In the genomic region with DNA sequence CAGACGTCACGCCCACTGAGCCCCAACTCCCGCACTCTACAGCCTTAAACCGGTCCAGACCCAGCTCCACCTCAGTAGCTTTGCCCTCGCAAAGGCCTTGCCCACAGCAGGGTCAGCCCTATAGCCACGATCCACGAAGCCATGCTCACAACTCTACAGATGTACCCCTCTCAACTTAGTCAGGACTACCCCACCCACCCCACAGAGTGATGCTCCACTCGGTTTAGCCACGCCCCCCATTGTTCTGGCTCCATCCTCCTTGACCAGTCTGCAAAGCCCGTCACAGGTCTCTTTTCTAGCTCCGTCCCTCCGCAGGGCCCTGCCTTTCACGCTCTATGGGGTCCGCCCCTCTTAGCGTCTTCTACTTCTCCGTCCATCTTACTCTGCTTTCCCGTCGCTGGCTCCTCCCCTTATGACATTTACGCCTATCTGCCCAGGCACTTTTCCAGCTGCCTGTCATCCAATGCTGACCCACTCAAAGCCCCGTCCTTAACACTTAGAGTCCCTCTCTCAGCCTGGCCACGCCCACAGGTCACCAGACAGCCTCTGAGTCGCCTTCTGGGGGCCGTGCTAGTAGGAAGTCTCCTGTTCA, we compare ENCODE assay signal across 8 mouse cellular contexts. TPM values are rescaled to one million over a fixed set of nuclear protein-coding genes. Genes with fewer than 3 reads are reported as not detected.
A peak's percentile ranks its signal among the peaks of the same experiment; 100 is the strongest.
DNase-seq lines count a peak whose midpoint lies in the region; ATAC-seq and TF ChIP-seq lines count a peak whose summit lies in the region.

No protein-coding gene starts in this region.

- TF ChIP-seq EP300 in ES-Bruce4 (IDR thresholded peaks at IDR 0.05; ENCODE audit: insufficient read depth, low read depth, low read length) = no peak

- no peaks in the 10 kb centered on the region for H3K27me3 ChIP-seq in ES-Bruce4 (ENCODE audit: control insufficient read depth, insufficient read depth, low read length, poor library complexity, severe bottlenecking)
- H3K27me3 ChIP-seq in heart, embryonic 15.5 days = peaks cover 100% of the 10 kb centered on the region
- peaks cover 96% of the 10 kb centered on the region for H3K27me3 ChIP-seq in liver, embryonic 15.5 days

- DNase-seq in cerebellum, postnatal 14 days = peak; percentile 16 to 26
- no peak for DNase-seq in cerebellum, adult 11-12 months
- no peak for DNase-seq in gastrocnemius, postnatal 36 days
- DNase-seq in layer of hippocampus, postnatal 14 days (ENCODE audit: low spot score in 2 of 2) = no peak
- DNase-seq in layer of hippocampus, adult 9-10 months (ENCODE audit: low spot score) = no peak

- H3K4me3 ChIP-seq in ES-Bruce4 (ENCODE audit: low read depth, low read length) = peak overlapping the region; percentile 33
- peak overlapping the region; percentile 31 for H3K4me3 ChIP-seq in heart, embryonic 15.5 days
- no peak overlapping the region for H3K4me3 ChIP-seq in liver, embryonic 15.5 days (replicated peaks)

- TF ChIP-seq CTCF in ES-Bruce4 (IDR thresholded peaks at IDR 0.05; ENCODE audit: low read depth, low read length) = no peak

- intact Hi-C loops in gastrocnemius, postnatal 36 days (cut with DNase I) = no loop called here

- no peak overlapping the region for H3K27ac ChIP-seq in ES-Bruce4 (ENCODE audit: insufficient read depth, low read length)
- no peak overlapping the region for H3K27ac ChIP-seq in heart, embryonic 15.5 days
- H3K27ac ChIP-seq in liver, embryonic 15.5 days (replicated peaks) = no peak overlapping the region

- peak; percentile 59 for ATAC-seq in heart, embryonic 15.5 days (replicated peaks; ENCODE audit: insufficient number of reproducible peaks, insufficient read depth, low FRiP score, low read depth)
- peak; percentile 17; the same call in 1 of the 2 replicates for ATAC-seq in liver, embryonic 15.5 days (ENCODE audit: insufficient read depth)

- H3K9me3 ChIP-seq in ES-Bruce4 (replicated peaks; ENCODE audit: control insufficient read depth, insufficient read depth, low read length, poor library complexity, severe bottlenecking) = no peaks in the 10 kb centered on the region
- no peaks in the 10 kb centered on the region for H3K9me3 ChIP-seq in heart, embryonic 15.5 days (replicated peaks)
- H3K9me3 ChIP-seq in liver, embryonic 15.5 days (replicated peaks) = no peaks in the 10 kb centered on the region

- WGBS in heart, embryonic 15.5 days = 5% methylated on average over 23 of the region's 23 CpGs
- WGBS in liver, embryonic 15.5 days (ENCODE audit: insufficient replicate concordance) = 45% methylated on average over 23 of the region's 23 CpGs

- no peak for TF ChIP-seq POLR2A in ES-Bruce4 (IDR thresholded peaks at IDR 0.05; ENCODE audit: insufficient read depth, low read length)

- no peaks in the 10 kb centered on the region for H3K36me3 ChIP-seq in ES-Bruce4 (ENCODE audit: control insufficient read depth, insufficient read depth, low read length, poor library complexity, severe bottlenecking)
- H3K36me3 ChIP-seq in heart, embryonic 15.5 days = no peaks in the 10 kb centered on the region
- H3K36me3 ChIP-seq in liver, embryonic 15.5 days (replicated peaks) = no peaks in the 10 kb centered on the region

- H3K4me1 ChIP-seq in ES-Bruce4 (ENCODE audit: control insufficient read depth, insufficient read depth, low read length) = peaks cover 12% of the 10 kb centered on the region
- peaks cover 37% of the 10 kb centered on the region for H3K4me1 ChIP-seq in heart, embryonic 15.5 days (replicated peaks)
- H3K4me1 ChIP-seq in liver, embryonic 15.5 days (replicated peaks) = 0 out of 2 replicates have a peak, but pooled peaks cover 4% of the 10 kb centered on the region

- H3K4me2 ChIP-seq in heart, embryonic 15.5 days = peak overlapping the region; percentile 56
- H3K4me2 ChIP-seq in liver, embryonic 15.5 days = no peak overlapping the region

- peak overlapping the region; percentile 4; the same call in 1 of the 2 replicates for H3K9ac ChIP-seq in ES-Bruce4 (ENCODE audit: low read depth, poor library complexity, severe bottlenecking)
- no peak overlapping the region for H3K9ac ChIP-seq in heart, embryonic 15.5 days
- no peak overlapping the region for H3K9ac ChIP-seq in liver, embryonic 15.5 days

RNA-seq across cellular contexts. Expression of a gene that starts 2.8 kb away (rescaled TPM):
- polyA plus RNA-seq in ES-Bruce4 (2011; ENCODE audit: insufficient read depth, insufficient read length, low read depth, missing spikeins) = 1.3 and 3.7 TPM in 2 replicates
- 1.7 and 3.8 TPM in 2 replicates for polyA plus RNA-seq in heart, embryonic 15.5 days (2015; fragmentation: Nextera tagmentation; extraction: Ambion mirVana)
- 2.2 and 3.0 TPM in 2 replicates for polyA plus RNA-seq in liver, embryonic 15.5 days (2015; fragmentation: Nextera tagmentation; extraction: Ambion mirVana)
- 1 to 10 TPM; 1.0 to 1.2 TPM for total RNA-seq in gastrocnemius, postnatal 36 days (2021)
- total RNA-seq in layer of hippocampus, postnatal 14 days (2021) = 1 to 10 TPM; 2.6 to 3.0 TPM

RNA-seq across cellular contexts. Expression of a gene that starts 10.1 kb away (rescaled TPM):
- polyA plus RNA-seq in ES-Bruce4 (2011; ENCODE audit: insufficient read depth, insufficient read length, low read depth, missing spikeins) = 8.0 and 9.7 TPM in 2 replicates
- 6.9 and 11.4 TPM in 2 replicates for polyA plus RNA-seq in heart, embryonic 15.5 days (2015; fragmentation: Nextera tagmentation; extraction: Ambion mirVana)
- polyA plus RNA-seq in liver, embryonic 15.5 days (2015; fragmentation: Nextera tagmentation; extraction: Ambion mirVana) = 6.4 and 6.9 TPM in 2 replicates
- 1 to 10 TPM; 1.8 TPM for total RNA-seq in gastrocnemius, postnatal 36 days (2021)
- total RNA-seq in layer of hippocampus, postnatal 14 days (2021) = 1 to 10 TPM; 7.1 to 7.7 TPM

RNA-seq across cellular contexts. Expression of a gene that starts 14.7 kb away (rescaled TPM):
- 3.8 and 6.3 TPM in 2 replicates for polyA plus RNA-seq in ES-Bruce4 (2011; ENCODE audit: insufficient read depth, insufficient read length, low read depth, missing spikeins)
- 0.49 and 0.75 TPM in 2 replicates for polyA plus RNA-seq in heart, embryonic 15.5 days (2015; fragmentation: Nextera tagmentation; extraction: Ambion mirVana)
- polyA plus RNA-seq in liver, embryonic 15.5 days (2015; fragmentation: Nextera tagmentation; extraction: Ambion mirVana) = 0.16 and 0.20 TPM in 2 replicates
- not detected for total RNA-seq in gastrocnemius, postnatal 36 days (2021)
- 100 to 1,000 TPM; 268 to 281 TPM for total RNA-seq in layer of hippocampus, postnatal 14 days (2021)

RNA-seq across cellular contexts. Expression of a gene that starts 15.3 kb away (rescaled TPM):
- polyA plus RNA-seq in ES-Bruce4 (2011; ENCODE audit: insufficient read depth, insufficient read length, low read depth, missing spikeins) = 1.8 and 2.0 TPM in 2 replicates
- polyA plus RNA-seq in heart, embryonic 15.5 days (2015; fragmentation: Nextera tagmentation; extraction: Ambion mirVana) = 3.4 and 4.0 TPM in 2 replicates
- polyA plus RNA-seq in liver, embryonic 15.5 days (2015; fragmentation: Nextera tagmentation; extraction: Ambion mirVana) = 4.1 and 5.2 TPM in 2 replicates
- total RNA-seq in gastrocnemius, postnatal 36 days (2021) = 1 to 10 TPM; 2.1 to 2.6 TPM
- under 1 TPM; 0.23 to 0.48 TPM for total RNA-seq in layer of hippocampus, postnatal 14 days (2021)

RNA-seq across cellular contexts. Expression of a gene that starts 39.3 kb away (rescaled TPM):
- polyA plus RNA-seq in ES-Bruce4 (2011; ENCODE audit: insufficient read depth, insufficient read length, low read depth, missing spikeins) = 8.7 and 8.8 TPM in 2 replicates
- polyA plus RNA-seq in heart, embryonic 15.5 days (2015; fragmentation: Nextera tagmentation; extraction: Ambion mirVana) = 1.9 and 13.2 TPM in 2 replicates
- 23.0 and 25.0 TPM in 2 replicates for polyA plus RNA-seq in liver, embryonic 15.5 days (2015; fragmentation: Nextera tagmentation; extraction: Ambion mirVana)
- 1 to 10 TPM in 1 of 2 experiments, not detected in 1; 1.4 TPM for total RNA-seq in gastrocnemius, postnatal 36 days (2021)
- 10 to 100 TPM; 83.1 to 86.4 TPM for total RNA-seq in layer of hippocampus, postnatal 14 days (2021)

Comparison
In these comparisons a context has a peak if more than half of its experiments do, and no peak if none do; other contexts are left out.
1. DNase-seq: peak in cerebellum, postnatal 14 days (2 of 2); none in cerebellum, adult 11-12 months (single experiment), gastrocnemius, postnatal 36 days (0 of 2), layer of hippocampus, postnatal 14 days (0 of 2) and layer of hippocampus, adult 9-10 months (single experiment).